Mouse (Mus musculus): ENCODE measurements around the gene Rps8. TPM values are rescaled to one million over a fixed set of nuclear protein-coding genes. Genes with fewer than 3 reads are reported as not detected.

Rps8 gene
- polyA plus RNA-seq, 2 experiments: 915 to 935 TPM

DNA sequence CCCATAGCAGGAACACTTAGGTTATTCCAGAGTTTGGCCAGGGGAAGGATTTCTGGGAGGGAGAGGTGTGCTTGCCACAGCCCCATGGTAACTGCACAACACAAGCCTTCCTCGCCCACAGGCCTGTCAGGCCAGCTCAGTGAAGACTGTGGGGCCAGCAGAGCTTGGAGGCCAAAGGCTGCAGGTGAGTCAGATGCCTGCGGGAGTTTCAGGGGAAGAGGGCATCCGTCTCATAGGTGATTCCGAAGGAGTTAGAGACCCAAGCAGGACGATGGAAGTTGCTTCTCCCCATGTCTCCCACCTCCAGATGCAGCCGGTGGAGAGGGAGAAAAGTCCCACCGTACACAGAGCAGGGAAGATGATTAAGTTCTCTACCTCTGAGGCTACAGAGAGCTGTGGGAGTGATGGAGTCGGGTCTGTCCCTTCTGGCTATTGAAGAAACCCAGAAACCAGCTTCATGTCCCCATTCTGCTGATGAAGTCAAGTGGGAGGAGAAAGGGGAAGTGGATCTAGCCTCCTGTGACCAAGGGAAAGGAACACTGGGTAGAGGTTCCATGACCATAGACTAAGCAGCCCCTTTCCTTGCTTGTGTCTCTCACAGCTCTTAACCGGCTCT, 29.3 kb downstream of the Rps8 start, which contains the start of gene Tctex1d4:
Gene Tctex1d4 (plus strand): TSS at position 120 of the 616 bp plus-strand sequence.
- DNase-seq (ENCODE audit: low read depth in 3 of 3, low spot score in 3 of 3): no peak
- 67% methylated on average over 9 of the region's 9 CpGs for WGBS (ENCODE audit: insufficient replicate concordance)
- H3K4me1 ChIP-seq (replicated peaks; ENCODE audit: control insufficient read depth in 2 of 2, insufficient read depth in 2 of 2, low read length in 1 of 2): peaks cover 14 to 24% of the 10 kb centered on the region in 2 experiments
- ATAC-seq (ENCODE audit: insufficient read depth): no peak
- no peak within 1 kb of the TSS for H3K9ac ChIP-seq (replicated peaks)
- no peaks in the 10 kb centered on the region for H3K36me3 ChIP-seq (replicated peaks; ENCODE audit: control insufficient read depth, insufficient read depth, low read depth)
- no peak within 1 kb of the TSS for H3K4me2 ChIP-seq (ENCODE audit: low read depth)
- H3K9me3 ChIP-seq (ENCODE audit: control insufficient read depth, low read length): no peaks in the 10 kb centered on the region
- no peak for TF ChIP-seq CTCF (IDR thresholded peaks at IDR 0.05; ENCODE audit: low read depth)
- H3K4me3 ChIP-seq (ENCODE audit: insufficient read depth in 1 of 2, low read depth in 2 of 2, low read length in 2 of 2): no peak within 1 kb of the TSS
- H3K27ac ChIP-seq: no peak within 1 kb of the TSS
- no peaks in the 10 kb centered on the region; the same call in 1 of the 2 replicates for H3K27me3 ChIP-seq (ENCODE audit: control insufficient read depth, insufficient read depth, low read length)

DNA sequence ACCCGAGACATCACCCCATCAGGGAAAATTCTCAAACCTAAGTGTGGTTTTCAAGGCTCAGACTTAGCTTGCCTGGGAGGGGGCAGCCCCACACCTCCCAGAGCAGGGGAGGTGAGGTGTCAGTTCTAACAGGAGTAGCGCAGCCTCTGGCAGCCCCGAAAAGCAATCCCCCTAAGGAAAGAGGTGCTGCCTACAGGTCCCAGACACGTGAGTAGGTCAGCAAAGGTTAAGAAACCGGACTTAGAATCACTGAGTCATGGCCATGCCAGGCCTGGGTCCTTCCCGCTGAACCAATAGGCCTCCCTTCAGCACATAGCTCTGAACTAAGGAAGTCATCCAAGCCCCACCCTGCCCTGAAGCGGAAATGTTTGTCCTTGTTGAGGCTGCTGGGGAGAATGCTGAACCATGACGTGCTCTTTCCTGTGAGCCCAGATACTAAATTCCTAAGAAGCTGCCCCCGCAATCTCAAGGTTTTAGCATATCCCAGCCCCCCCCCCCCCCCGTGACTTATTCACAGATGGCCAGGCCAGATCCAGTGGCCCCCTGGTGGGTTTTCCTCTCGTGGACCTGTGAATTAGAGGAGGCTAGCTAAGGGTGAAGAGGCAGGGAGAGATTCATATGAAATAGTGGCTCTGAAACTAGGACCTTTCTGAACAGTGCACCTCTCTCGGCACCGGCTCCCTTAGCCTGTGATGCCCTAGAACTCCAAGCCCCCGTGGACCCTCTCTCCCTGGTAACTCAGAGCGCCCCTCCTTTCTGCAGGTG, 30.0 kb downstream of the Rps8 start:
- TF ChIP-seq CTCF (IDR thresholded peaks at IDR 0.05; ENCODE audit: low read depth) (no peak), EP300 (IDR thresholded peaks at IDR 0.05; ENCODE audit: low read depth) (no peak)
- Histone ChIP-seq H3K27ac (no peak overlapping the region), H3K9ac (replicated peaks) (no peak overlapping the region), H3K4me2 (ENCODE audit: low read depth) (no peak overlapping the region), H3K9me3 (ENCODE audit: control insufficient read depth, low read length) (no peaks in the 10 kb centered on the region), H3K4me1 (replicated peaks; ENCODE audit: control insufficient read depth in 2 of 2, insufficient read depth in 2 of 2, low read length in 1 of 2) (peaks cover 14 to 24% of the 10 kb centered on the region in 2 experiments), H3K27me3 (ENCODE audit: control insufficient read depth, insufficient read depth, low read length) (no peaks in the 10 kb centered on the region), H3K36me3 (replicated peaks; ENCODE audit: control insufficient read depth, insufficient read depth, low read depth) (no peaks in the 10 kb centered on the region), H3K4me3 (ENCODE audit: insufficient read depth in 1 of 2, low read depth in 2 of 2, low read length in 2 of 2) (no peak overlapping the region)
- whole genome bisulfite sequencing (ENCODE audit: insufficient replicate concordance): 32% methylated on average over 15 of the region's 15 CpGs
- DNase-seq (ENCODE audit: low read depth in 3 of 3, low spot score in 3 of 3) (peak in 1 of 3 experiments; percentile 29), ATAC-seq (ENCODE audit: insufficient read depth) (peak; percentile 38; the same call in 1 of the 2 replicates)

DNA sequence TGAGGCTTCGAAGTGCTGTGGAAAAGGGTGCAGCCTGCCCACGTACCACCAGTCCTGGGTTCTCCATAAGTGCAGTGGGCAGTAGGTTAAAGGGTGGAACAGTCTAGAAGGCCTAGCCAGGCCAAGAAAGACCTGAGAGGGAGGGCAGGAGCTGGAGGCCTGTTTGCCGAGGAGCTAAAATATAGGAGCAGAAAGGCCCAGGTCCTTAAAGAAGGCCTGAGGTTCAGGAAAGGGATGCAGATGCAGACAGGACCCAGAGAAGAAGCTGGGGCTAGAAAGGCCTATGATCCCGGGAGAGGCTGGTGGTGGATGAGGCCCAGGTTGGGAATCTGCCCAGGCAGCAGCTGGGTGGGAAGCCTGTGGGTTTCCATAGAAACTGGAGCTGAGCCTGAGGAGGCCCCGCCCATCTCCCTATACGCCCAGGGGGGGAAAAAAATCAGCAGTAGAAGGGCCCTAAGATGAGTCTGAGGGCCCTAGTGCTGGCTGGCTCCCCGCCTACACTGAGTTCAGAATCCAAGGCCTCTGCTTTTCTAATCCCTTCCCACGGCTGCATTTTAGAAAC, 30.6 kb downstream of the Rps8 start, which contains the start of gene Btbd19:
Gene Btbd19 (minus strand): TSS at position 378 of the 562 bp plus-strand sequence.
- WGBS (ENCODE audit: insufficient replicate concordance): 35% methylated on average over 8 of the region's 8 CpGs
- H3K4me1 ChIP-seq (replicated peaks; ENCODE audit: control insufficient read depth in 2 of 2, insufficient read depth in 2 of 2, low read length in 1 of 2): peaks cover 14 to 24% of the 10 kb centered on the region in 2 experiments
- no peak within 1 kb of the TSS; the same call in 1 of the 2 replicates for H3K27ac ChIP-seq
- ATAC-seq (ENCODE audit: insufficient read depth) (no peak), DNase-seq (ENCODE audit: low read depth in 3 of 3, low spot score in 3 of 3) (no peak)
- H3K9ac ChIP-seq (replicated peaks): no peak within 1 kb of the TSS
- no peaks in the 10 kb centered on the region for H3K9me3 ChIP-seq (ENCODE audit: control insufficient read depth, low read length)
- H3K4me2 ChIP-seq (ENCODE audit: low read depth): peak within 1 kb of the TSS; percentile 32; the same call in 1 of the 2 replicates
- no peaks in the 10 kb centered on the region for H3K36me3 ChIP-seq (replicated peaks; ENCODE audit: control insufficient read depth, insufficient read depth, low read depth)
- H3K4me3 ChIP-seq (ENCODE audit: insufficient read depth in 1 of 2, low read depth in 2 of 2, low read length in 2 of 2): no peak within 1 kb of the TSS
- no peaks in the 10 kb centered on the region for H3K27me3 ChIP-seq (ENCODE audit: control insufficient read depth, insufficient read depth, low read length)
- TF ChIP-seq CTCF (IDR thresholded peaks at IDR 0.05; ENCODE audit: low read depth): no peak
- no peak for TF ChIP-seq EP300 (IDR thresholded peaks at IDR 0.05; ENCODE audit: low read depth)

DNA sequence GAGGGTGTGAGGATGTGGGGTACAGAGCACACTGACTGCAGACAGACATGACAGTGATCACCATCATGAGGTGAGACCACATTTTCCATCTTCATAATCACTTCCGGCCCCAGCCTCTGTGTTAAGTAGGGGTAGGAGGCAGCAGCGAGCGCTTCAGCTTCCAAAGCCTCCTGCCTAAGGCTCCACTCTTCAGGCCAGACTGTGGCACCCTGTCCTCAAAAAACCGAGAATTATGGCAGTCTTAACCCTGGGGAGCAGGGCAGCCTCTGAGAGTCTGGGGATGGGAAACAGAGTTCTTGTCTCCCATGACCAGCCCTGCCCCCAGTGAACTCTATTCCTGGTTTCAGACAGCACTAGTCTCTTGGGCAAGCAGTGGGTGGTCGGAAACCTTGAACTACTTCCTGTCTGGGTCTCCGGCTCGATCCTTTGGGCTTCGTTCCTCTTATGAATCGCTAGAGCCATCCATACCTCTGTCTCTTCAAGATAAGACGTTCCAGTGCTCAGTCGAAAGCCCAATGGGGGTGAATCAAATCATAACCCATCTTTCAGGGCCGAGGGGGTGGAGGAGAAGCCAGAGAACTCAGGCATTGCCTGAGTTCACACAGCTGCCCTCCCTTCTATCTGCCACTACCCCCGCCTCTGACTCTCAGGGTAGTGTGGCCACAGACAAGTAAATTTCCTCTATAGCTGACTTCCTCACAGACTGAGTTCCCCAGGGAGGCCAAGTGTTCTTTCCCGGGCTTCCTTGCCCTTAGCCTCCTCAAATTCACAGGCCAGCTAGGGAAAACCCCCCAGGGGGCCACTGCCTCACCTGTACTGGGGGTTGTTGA, 31.3 kb downstream of the Rps8 start:
- no peaks in the 10 kb centered on the region for H3K36me3 ChIP-seq (replicated peaks; ENCODE audit: control insufficient read depth, insufficient read depth, low read depth)
- no peaks in the 10 kb centered on the region for H3K27me3 ChIP-seq (ENCODE audit: control insufficient read depth, insufficient read depth, low read length)
- H3K4me1 ChIP-seq (replicated peaks; ENCODE audit: control insufficient read depth in 2 of 2, insufficient read depth in 2 of 2, low read length in 1 of 2): peaks cover 18 to 28% of the 10 kb centered on the region in 2 experiments
- WGBS (ENCODE audit: insufficient replicate concordance): 9% methylated on average over 14 of the region's 14 CpGs
- no peak overlapping the region for H3K4me3 ChIP-seq (ENCODE audit: insufficient read depth in 1 of 2, low read depth in 2 of 2, low read length in 2 of 2)
- peak in 1 of 3 experiments; percentile 29 for DNase-seq (ENCODE audit: low read depth in 3 of 3, low spot score in 3 of 3)
- H3K4me2 ChIP-seq (ENCODE audit: low read depth): peak overlapping the region; percentile 32; the same call in 1 of the 2 replicates
- ATAC-seq (ENCODE audit: insufficient read depth): no peak
- no peak overlapping the region; the same call in 1 of the 2 replicates for H3K27ac ChIP-seq
- no peak for TF ChIP-seq CTCF (IDR thresholded peaks at IDR 0.05; ENCODE audit: low read depth)
- TF ChIP-seq EP300 (IDR thresholded peaks at IDR 0.05; ENCODE audit: low read depth): peak; percentile 12; the same call in 1 of the 2 replicates
- no peak overlapping the region for H3K9ac ChIP-seq (replicated peaks)
- no peaks in the 10 kb centered on the region for H3K9me3 ChIP-seq (ENCODE audit: control insufficient read depth, low read length)
